Mouse (Mus musculus): ENCODE results near the gene Rpl23. TPM values are rescaled to one million over a fixed set of nuclear protein-coding genes. Genes with fewer than 3 reads are reported as not detected.
"Not testable (repeated sequence)": the region's sequence is repeated elsewhere in the genome, so short reads cannot be mapped to it uniquely, and the experiment has no call there.

Rpl23 gene
- polyA plus RNA-seq, 1 experiment from 2014 or later, result 842 TPM

GRCm38 (mm10) chr11:97742591-97742990, 39.6 kb downstream of the Rpl23 start:
- H3K4me3 ChIP-seq (ENCODE audit: low read depth, low read length), result peak overlapping the region; percentile 82; the same call in 1 of the 2 replicates
- no peaks in the 10 kb centered on the region for H3K9me3 ChIP-seq (ENCODE audit: control insufficient read depth, low read length)
- H3K27me3 ChIP-seq (replicated peaks; ENCODE audit: control insufficient read depth, insufficient read depth, low read length), result no peaks in the 10 kb centered on the region
- 81% methylated on average over 9 of the region's 9 CpGs for WGBS
- peak overlapping the region; percentile 79 for H3K4me2 ChIP-seq
- no peak overlapping the region for H3K9ac ChIP-seq (ENCODE audit: low read depth, low read length)
- peaks cover 13% of the 10 kb centered on the region for H3K4me1 ChIP-seq (replicated peaks; ENCODE audit: control insufficient read depth, insufficient read depth, low read length)
- no peak for DNase-seq (ENCODE audit: low spot score)
- peaks cover 3% of the 10 kb centered on the region for H3K36me3 ChIP-seq (ENCODE audit: control insufficient read depth, insufficient read depth, low read length)
- H3K27ac ChIP-seq (ENCODE audit: low read depth, low read length), result no peak overlapping the region
- ATAC-seq (replicated peaks; ENCODE audit: low FRiP score), result no peak

DNA sequence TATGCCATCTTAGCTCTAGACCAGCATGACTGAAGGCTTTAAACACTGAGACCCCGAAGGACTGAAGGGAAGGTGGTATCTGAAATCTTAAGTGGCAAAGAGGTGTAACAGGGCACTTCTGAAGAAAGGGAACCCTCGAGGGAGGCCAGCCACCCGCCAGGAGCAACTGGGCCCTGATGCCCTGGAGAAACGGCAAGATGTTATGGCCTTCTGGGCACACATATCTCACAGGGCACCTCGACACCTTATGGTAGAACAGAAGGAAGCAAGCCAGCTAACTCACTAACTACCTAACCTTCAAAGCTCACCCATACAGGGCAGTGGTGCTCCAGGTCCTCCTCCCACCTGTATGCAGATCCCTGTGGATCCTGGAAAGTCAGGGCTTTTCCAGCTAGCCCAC, 40.1 kb downstream of the Rpl23 start:
- WGBS, result 86% methylated on average over 5 of the region's 5 CpGs

DNA sequence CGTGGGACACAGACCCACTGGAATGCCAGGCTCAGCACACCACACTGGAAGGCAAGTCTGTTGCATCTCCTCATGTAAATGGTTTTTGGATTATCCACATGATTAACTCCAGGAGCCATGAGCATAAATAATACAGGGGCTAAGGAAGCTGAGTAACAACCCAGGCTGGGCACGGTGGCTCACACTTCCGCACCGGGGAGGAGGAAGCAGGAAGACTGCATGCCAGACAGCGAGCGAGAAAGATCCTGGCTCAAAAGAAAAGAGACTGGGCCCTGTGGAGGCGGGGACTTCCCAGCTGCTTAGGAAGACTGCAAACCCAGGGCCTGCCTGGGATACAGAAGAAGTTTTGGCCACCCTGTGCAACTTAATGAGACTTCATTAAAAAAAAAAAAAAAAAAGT, 42.0 kb downstream of the Rpl23 start:
- H3K9me3 ChIP-seq (ENCODE audit: control insufficient read depth, low read length), result no peaks in the 10 kb centered on the region
- no peak for DNase-seq (ENCODE audit: low spot score)
- no peak overlapping the region for H3K27ac ChIP-seq (ENCODE audit: low read depth, low read length)
- H3K4me3 ChIP-seq (ENCODE audit: low read depth, low read length), result no peak overlapping the region
- no peaks in the 10 kb centered on the region for H3K27me3 ChIP-seq (replicated peaks; ENCODE audit: control insufficient read depth, insufficient read depth, low read length)
- ATAC-seq (replicated peaks; ENCODE audit: low FRiP score), result no peak
- 58% methylated on average over 7 of the region's 7 CpGs for WGBS
- H3K9ac ChIP-seq (ENCODE audit: low read depth, low read length), result no peak overlapping the region
- H3K36me3 ChIP-seq (ENCODE audit: control insufficient read depth, insufficient read depth, low read length), result no peaks in the 10 kb centered on the region
- H3K4me1 ChIP-seq (replicated peaks; ENCODE audit: control insufficient read depth, insufficient read depth, low read length), result peaks cover 13% of the 10 kb centered on the region
- peak overlapping the region; percentile 13; the same call in 1 of the 2 replicates for H3K4me2 ChIP-seq

More for the DNA sequence above, 40.1 kb downstream of the Rpl23 start:
- H3K4me1 ChIP-seq (replicated peaks; ENCODE audit: control insufficient read depth, insufficient read depth, low read length), result peaks cover 13% of the 10 kb centered on the region
- no peak overlapping the region for H3K4me3 ChIP-seq (ENCODE audit: low read depth, low read length)
- H3K9ac ChIP-seq (ENCODE audit: low read depth, low read length), result no peak overlapping the region
- H3K36me3 ChIP-seq (ENCODE audit: control insufficient read depth, insufficient read depth, low read length), result peaks cover 3% of the 10 kb centered on the region
- H3K27ac ChIP-seq (ENCODE audit: low read depth, low read length), result no peak overlapping the region
- no peaks in the 10 kb centered on the region for H3K9me3 ChIP-seq (ENCODE audit: control insufficient read depth, low read length)
- H3K27me3 ChIP-seq (replicated peaks; ENCODE audit: control insufficient read depth, insufficient read depth, low read length), result no peaks in the 10 kb centered on the region
- no peak overlapping the region for H3K4me2 ChIP-seq
- DNase-seq (ENCODE audit: low spot score), result no peak
- no peak for ATAC-seq (replicated peaks; ENCODE audit: low FRiP score)

DNA sequence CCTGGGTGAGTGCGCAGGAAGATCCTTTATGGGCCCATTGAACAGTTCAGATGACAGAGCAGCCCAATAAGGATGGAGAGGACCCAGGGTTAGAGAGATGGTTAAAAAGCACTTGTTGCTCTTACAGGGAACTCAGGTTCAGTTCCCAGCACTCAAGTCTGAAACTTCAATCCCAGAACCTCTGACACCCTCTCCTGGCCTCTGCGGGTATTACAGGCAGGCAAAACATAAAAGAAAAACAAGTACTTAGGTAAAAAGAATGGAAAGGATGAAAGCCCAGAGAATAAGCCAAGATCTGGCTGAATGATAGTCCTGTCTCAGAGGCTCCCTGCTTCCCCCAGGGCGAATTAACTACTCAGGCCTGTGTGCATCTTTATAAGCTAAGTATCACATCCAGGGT, 43.1 kb downstream of the Rpl23 start:
- H3K4me2 ChIP-seq, result no peak overlapping the region
- 84% methylated on average over 3 of the region's 3 CpGs for WGBS

DNA sequence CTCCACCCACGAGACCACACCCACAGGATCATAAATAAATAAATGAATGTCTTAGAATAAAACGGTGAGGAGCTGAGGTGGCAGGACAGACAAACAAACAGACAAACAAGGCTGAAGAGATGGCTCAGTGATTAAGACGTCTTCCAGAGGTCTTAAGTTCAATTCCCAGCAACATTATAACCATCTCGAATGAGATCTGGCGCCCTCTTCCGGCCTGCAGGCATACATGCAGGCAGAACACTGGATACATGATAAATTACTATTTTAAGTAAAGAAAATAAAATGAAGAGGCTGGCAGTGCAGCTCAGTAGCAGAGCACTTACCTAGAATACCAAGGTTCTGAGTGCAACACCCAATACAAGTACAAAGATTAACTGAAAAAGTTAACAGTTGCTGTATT, 43.5 kb downstream of the Rpl23 start:
- Histone ChIP-seq H3K4me3 (ENCODE audit: low read depth, low read length) (no peak overlapping the region), H3K27ac (ENCODE audit: low read depth, low read length) (no peak overlapping the region), H3K9me3 (ENCODE audit: control insufficient read depth, low read length) (no peaks in the 10 kb centered on the region), H3K9ac (ENCODE audit: low read depth, low read length) (no peak overlapping the region), H3K27me3 (replicated peaks; ENCODE audit: control insufficient read depth, insufficient read depth, low read length) (no peaks in the 10 kb centered on the region), H3K4me2 (no peak overlapping the region), H3K36me3 (ENCODE audit: control insufficient read depth, insufficient read depth, low read length) (no peaks in the 10 kb centered on the region), H3K4me1 (replicated peaks; ENCODE audit: control insufficient read depth, insufficient read depth, low read length) (peaks cover 13% of the 10 kb centered on the region)
- 63% methylated on average over 6 of the region's 6 CpGs for WGBS
- no peak for DNase-seq (ENCODE audit: low spot score)
- no peak for ATAC-seq (replicated peaks; ENCODE audit: low FRiP score)

More for the DNA sequence above, 43.1 kb downstream of the Rpl23 start:
- H3K36me3 ChIP-seq (ENCODE audit: control insufficient read depth, insufficient read depth, low read length), result no peaks in the 10 kb centered on the region
- H3K9ac ChIP-seq (ENCODE audit: low read depth, low read length), result no peak overlapping the region
- no peak for DNase-seq (ENCODE audit: low spot score)
- no peak overlapping the region for H3K27ac ChIP-seq (ENCODE audit: low read depth, low read length)
- peaks cover 13% of the 10 kb centered on the region for H3K4me1 ChIP-seq (replicated peaks; ENCODE audit: control insufficient read depth, insufficient read depth, low read length)
- H3K27me3 ChIP-seq (replicated peaks; ENCODE audit: control insufficient read depth, insufficient read depth, low read length), result no peaks in the 10 kb centered on the region
- H3K9me3 ChIP-seq (ENCODE audit: control insufficient read depth, low read length), result no peaks in the 10 kb centered on the region
- no peak overlapping the region for H3K4me3 ChIP-seq (ENCODE audit: low read depth, low read length)
- no peak for ATAC-seq (replicated peaks; ENCODE audit: low FRiP score)

- Histone ChIP-seq H3K4me1 (replicated peaks; ENCODE audit: control insufficient read depth, insufficient read depth, low read length) (peaks cover 7% of the 10 kb centered on the region; the same call in 1 of the 2 replicates), H3K36me3 (ENCODE audit: control insufficient read depth, insufficient read depth, low read length) (no peaks in the 10 kb centered on the region), H3K27ac (ENCODE audit: low read depth, low read length) (no peak overlapping the region), H3K9ac (ENCODE audit: low read depth, low read length) (no peak overlapping the region), H3K9me3 (ENCODE audit: control insufficient read depth, low read length) (no peaks in the 10 kb centered on the region), H3K4me2 (no peak overlapping the region), H3K4me3 (ENCODE audit: low read depth, low read length) (no peak overlapping the region), H3K27me3 (replicated peaks; ENCODE audit: control insufficient read depth, insufficient read depth, low read length) (no peaks in the 10 kb centered on the region)
- DNase-seq (ENCODE audit: low spot score) (no peak), ATAC-seq (replicated peaks; ENCODE audit: low FRiP score) (no peak)
- WGBS, result 80% methylated on average over 4 of the region's 4 CpGs
Measured at GRCm38 (mm10) chr11:97737600-97737999, 44.6 kb downstream of the Rpl23 start.

DNA sequence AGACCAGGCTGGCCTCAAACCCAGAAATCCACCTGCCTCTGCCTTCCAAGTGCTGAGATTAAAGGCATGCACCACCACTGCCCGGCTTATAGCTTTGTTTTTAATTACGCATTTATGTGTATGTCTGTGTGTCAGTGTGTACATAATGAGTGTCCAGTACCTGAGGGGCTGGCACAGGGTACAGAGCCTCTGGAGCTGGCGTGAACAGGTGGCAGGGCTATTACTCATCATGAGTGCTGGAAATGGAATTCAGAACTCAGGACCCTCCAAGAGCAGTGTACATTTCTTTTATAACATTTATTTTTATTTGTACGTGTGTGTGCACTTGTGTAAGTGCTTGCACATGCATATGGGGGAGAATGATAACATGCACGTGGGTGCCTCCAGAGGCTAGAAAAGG, 45.6 kb downstream of the Rpl23 start:
- DNase-seq (ENCODE audit: low spot score) (no peak), ATAC-seq (replicated peaks; ENCODE audit: low FRiP score) (no peak)
- Histone ChIP-seq H3K36me3 (ENCODE audit: control insufficient read depth, insufficient read depth, low read length) (peaks cover 2% of the 10 kb centered on the region; the same call in 1 of the 2 replicates), H3K9ac (ENCODE audit: low read depth, low read length) (no peak overlapping the region), H3K27ac (ENCODE audit: low read depth, low read length) (no peak overlapping the region), H3K4me3 (ENCODE audit: low read depth, low read length) (no peak overlapping the region), H3K9me3 (ENCODE audit: control insufficient read depth, low read length) (no peaks in the 10 kb centered on the region), H3K4me1 (replicated peaks; ENCODE audit: control insufficient read depth, insufficient read depth, low read length) (0 out of 2 replicates have a peak, but pooled peaks cover 2% of the 10 kb centered on the region), H3K27me3 (replicated peaks; ENCODE audit: control insufficient read depth, insufficient read depth, low read length) (no peaks in the 10 kb centered on the region), H3K4me2 (no peak overlapping the region)
- 79% methylated on average over 5 of the region's 5 CpGs for WGBS

- H3K9ac ChIP-seq (ENCODE audit: low read depth, low read length); H3K9me3 ChIP-seq (ENCODE audit: control insufficient read depth, low read length); H3K4me3 ChIP-seq (ENCODE audit: low read depth, low read length); ATAC-seq (replicated peaks; ENCODE audit: low FRiP score); DNase-seq (ENCODE audit: low spot score); H3K36me3 ChIP-seq (ENCODE audit: control insufficient read depth, insufficient read depth, low read length); H3K4me1 ChIP-seq (replicated peaks; ENCODE audit: control insufficient read depth, insufficient read depth, low read length); H3K4me2 ChIP-seq; H3K27ac ChIP-seq (ENCODE audit: low read depth, low read length); H3K27me3 ChIP-seq (replicated peaks; ENCODE audit: control insufficient read depth, insufficient read depth, low read length): not testable (repeated sequence)
- WGBS, result 74% methylated on average over 5 of the region's 5 CpGs
Measured at GRCm38 (mm10) chr11:97734810-97735209, 47.4 kb downstream of the Rpl23 start.

DNA sequence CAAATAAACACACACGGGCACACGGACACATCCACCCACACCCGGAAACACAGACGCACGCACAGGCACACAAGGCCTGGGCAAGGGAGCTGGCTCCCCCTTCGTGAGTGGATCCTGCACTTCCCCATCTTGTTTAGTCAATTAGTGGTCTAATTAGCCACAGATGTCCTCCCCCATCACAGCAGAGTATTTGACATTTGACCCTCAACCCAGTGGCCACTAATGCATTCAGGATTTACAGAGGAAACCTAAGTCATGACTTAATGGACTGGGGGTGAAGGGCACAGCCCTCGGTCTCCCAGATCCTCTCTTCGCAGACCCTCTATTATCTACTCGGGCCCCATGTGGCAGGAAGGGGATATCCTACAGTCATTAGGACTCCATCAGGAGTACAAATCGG, 48.5 kb downstream of the Rpl23 start:
- no peak for ATAC-seq (replicated peaks; ENCODE audit: low FRiP score)
- Histone ChIP-seq H3K27me3 (replicated peaks; ENCODE audit: control insufficient read depth, insufficient read depth, low read length) (no peaks in the 10 kb centered on the region), H3K36me3 (ENCODE audit: control insufficient read depth, insufficient read depth, low read length) (peaks cover 8% of the 10 kb centered on the region; the same call in 1 of the 2 replicates), H3K4me1 (replicated peaks; ENCODE audit: control insufficient read depth, insufficient read depth, low read length) (peaks cover 8% of the 10 kb centered on the region; the same call in 1 of the 2 replicates), H3K4me3 (ENCODE audit: low read depth, low read length) (no peak overlapping the region), H3K9me3 (ENCODE audit: control insufficient read depth, low read length) (no peaks in the 10 kb centered on the region), H3K9ac (ENCODE audit: low read depth, low read length) (no peak overlapping the region), H3K27ac (ENCODE audit: low read depth, low read length) (0 out of 2 replicates have a peak overlapping the region, but pooled peaks have one; percentile 1), H3K4me2 (no peak overlapping the region)
- no peak for DNase-seq (ENCODE audit: low spot score)
- 43% methylated on average over 10 of the region's 10 CpGs for WGBS

Measured in liver, embryonic 11.5 days (tissue).